Mouse (Mus musculus): ENCODE measurements around the gene Fam186b. TPM values are rescaled to one million over a fixed set of nuclear protein-coding genes. Genes with fewer than 3 reads are reported as not detected.

Fam186b gene
- total and polyA plus RNA-seq, 2 experiments, result not detected

DNA sequence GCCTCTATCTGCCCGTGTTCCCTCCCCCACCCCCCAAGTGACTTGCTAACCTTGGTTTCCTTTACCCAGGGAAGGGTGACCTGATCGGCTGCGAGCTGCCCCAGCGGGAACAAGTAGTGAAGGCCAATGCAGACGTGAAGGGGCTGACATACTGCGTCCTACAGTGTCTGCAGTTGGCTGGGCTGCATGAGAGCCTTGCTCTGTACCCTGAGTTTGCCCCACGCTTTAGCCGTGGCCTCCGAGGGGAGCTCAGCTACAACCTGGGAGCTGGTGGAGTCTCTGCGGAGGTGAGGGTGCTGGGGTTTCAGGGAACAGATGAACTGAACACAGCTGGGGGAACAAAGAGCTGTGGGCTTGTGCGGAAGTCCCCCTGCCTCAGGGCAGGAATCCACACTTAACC lies 57.7 kb downstream of the Fam186b start:
- Histone ChIP-seq H3K27me3 (ENCODE audit: control insufficient read depth, insufficient read depth, low read length) (no peaks in the 10 kb centered on the region), H3K79me2 (ENCODE audit: control insufficient read depth, insufficient read depth, low read length) (no peaks in the 10 kb centered on the region), H3K9ac (ENCODE audit: low read depth, low read length) (no peak overlapping the region), H3K27ac (replicated peaks; ENCODE audit: insufficient read depth, low read depth, low read length) (no peak overlapping the region), H3K4me3 (ENCODE audit: insufficient read depth, low read depth, low read length) (no peak overlapping the region), H3K36me3 (ENCODE audit: control insufficient read depth, insufficient read depth, low read length) (no peaks in the 10 kb centered on the region; the same call in 1 of the 2 replicates), H3K4me1 (ENCODE audit: control insufficient read depth, insufficient read depth, low read length) (no peaks in the 10 kb centered on the region)
- TF ChIP-seq POLR2A (IDR thresholded peaks at IDR 0.05; ENCODE audit: extremely low read depth, insufficient read depth, low read length) (no peak), CTCF (IDR thresholded peaks at IDR 0.05; ENCODE audit: low read depth, low read length) (no peak)
- WGBS, result 79% methylated on average over 11 of the region's 11 CpGs
- DNase-seq (ENCODE audit: extremely low read depth, low read depth, low spot score), result no peak

DNA sequence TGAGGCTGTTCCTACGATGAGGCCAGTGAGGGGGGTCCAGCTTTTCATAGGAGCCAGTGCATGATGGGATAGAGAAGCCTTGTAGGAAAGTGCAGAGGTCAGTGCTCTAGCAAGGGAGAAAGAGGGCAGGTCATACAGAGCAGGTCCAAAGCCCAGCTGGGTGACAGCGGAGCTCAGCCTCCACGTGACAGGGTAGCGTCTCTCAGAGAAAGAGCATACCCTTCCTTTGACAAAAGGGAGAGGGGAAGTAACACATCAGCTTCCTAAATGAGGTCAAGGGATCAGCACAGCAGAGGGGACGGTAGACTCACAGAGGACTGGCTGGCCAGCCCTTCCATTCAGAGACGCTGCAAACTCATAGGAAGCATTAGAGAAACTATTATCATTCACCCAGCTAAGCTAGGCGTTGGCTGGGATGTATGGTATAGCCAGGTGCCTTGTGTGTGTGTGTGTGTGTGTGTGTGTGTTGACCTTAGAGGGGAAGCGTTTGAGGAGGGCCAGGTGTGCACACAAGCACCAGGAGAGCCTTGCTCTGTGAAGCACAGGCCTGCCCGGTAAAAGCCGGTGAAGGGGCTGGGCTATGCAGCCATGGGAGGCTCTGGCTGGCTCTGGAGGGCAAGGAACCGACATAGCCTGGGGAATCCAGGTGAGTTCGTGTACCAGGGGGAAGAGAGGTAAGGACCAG lies 61.2 kb downstream of the Fam186b start:
- no peaks in the 10 kb centered on the region for H3K4me1 ChIP-seq (ENCODE audit: control insufficient read depth, insufficient read depth, low read length)
- H3K4me3 ChIP-seq (ENCODE audit: insufficient read depth, low read depth, low read length), result no peak overlapping the region
- TF ChIP-seq POLR2A (IDR thresholded peaks at IDR 0.05; ENCODE audit: extremely low read depth, insufficient read depth, low read length), result no peak
- TF ChIP-seq CTCF (IDR thresholded peaks at IDR 0.05; ENCODE audit: low read depth, low read length), result no peak
- H3K79me2 ChIP-seq (ENCODE audit: control insufficient read depth, insufficient read depth, low read length), result no peaks in the 10 kb centered on the region
- DNase-seq (ENCODE audit: extremely low read depth, low read depth, low spot score), result no peak
- 34% methylated on average over 12 of the region's 12 CpGs for WGBS
- no peaks in the 10 kb centered on the region for H3K36me3 ChIP-seq (ENCODE audit: control insufficient read depth, insufficient read depth, low read length)
- no peak overlapping the region for H3K27ac ChIP-seq (replicated peaks; ENCODE audit: insufficient read depth, low read depth, low read length)
- H3K27me3 ChIP-seq (ENCODE audit: control insufficient read depth, insufficient read depth, low read length), result peaks cover 3% of the 10 kb centered on the region; the same call in 1 of the 2 replicates
- no peak overlapping the region for H3K9ac ChIP-seq (ENCODE audit: low read depth, low read length)

DNA sequence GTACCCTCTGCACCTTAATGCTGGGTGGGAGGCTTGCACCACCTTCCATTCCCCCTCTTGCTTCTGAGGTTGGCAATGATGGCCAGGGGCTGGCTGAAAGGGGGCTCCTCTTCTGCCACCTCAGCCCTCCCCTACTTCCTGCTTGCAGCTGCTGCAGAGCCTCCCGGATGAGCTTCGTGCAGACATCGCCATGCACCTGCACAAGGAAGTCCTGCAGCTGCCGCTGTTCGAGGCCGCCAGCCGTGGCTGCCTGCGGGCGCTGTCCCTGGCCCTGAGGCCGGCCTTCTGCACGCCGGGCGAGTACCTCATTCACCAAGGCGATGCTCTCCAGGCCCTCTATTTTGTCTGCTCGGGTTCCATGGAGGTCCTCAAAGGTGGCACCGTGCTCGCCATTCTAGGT lies 62.0 kb downstream of the Fam186b start:
- no peaks in the 10 kb centered on the region for H3K79me2 ChIP-seq (ENCODE audit: control insufficient read depth, insufficient read depth, low read length)
- peaks cover 6% of the 10 kb centered on the region; the same call in 1 of the 2 replicates for H3K27me3 ChIP-seq (ENCODE audit: control insufficient read depth, insufficient read depth, low read length)
- no peak overlapping the region for H3K27ac ChIP-seq (replicated peaks; ENCODE audit: insufficient read depth, low read depth, low read length)
- H3K4me3 ChIP-seq (ENCODE audit: insufficient read depth, low read depth, low read length), result no peak overlapping the region
- no peak for DNase-seq (ENCODE audit: extremely low read depth, low read depth, low spot score)
- H3K4me1 ChIP-seq (ENCODE audit: control insufficient read depth, insufficient read depth, low read length), result no peaks in the 10 kb centered on the region
- no peak overlapping the region for H3K9ac ChIP-seq (ENCODE audit: low read depth, low read length)
- no peaks in the 10 kb centered on the region for H3K36me3 ChIP-seq (ENCODE audit: control insufficient read depth, insufficient read depth, low read length)
- TF ChIP-seq POLR2A (IDR thresholded peaks at IDR 0.05; ENCODE audit: extremely low read depth, insufficient read depth, low read length) (no peak), CTCF (IDR thresholded peaks at IDR 0.05; ENCODE audit: low read depth, low read length) (no peak)
- 58% methylated on average over 17 of the region's 17 CpGs for WGBS

DNA sequence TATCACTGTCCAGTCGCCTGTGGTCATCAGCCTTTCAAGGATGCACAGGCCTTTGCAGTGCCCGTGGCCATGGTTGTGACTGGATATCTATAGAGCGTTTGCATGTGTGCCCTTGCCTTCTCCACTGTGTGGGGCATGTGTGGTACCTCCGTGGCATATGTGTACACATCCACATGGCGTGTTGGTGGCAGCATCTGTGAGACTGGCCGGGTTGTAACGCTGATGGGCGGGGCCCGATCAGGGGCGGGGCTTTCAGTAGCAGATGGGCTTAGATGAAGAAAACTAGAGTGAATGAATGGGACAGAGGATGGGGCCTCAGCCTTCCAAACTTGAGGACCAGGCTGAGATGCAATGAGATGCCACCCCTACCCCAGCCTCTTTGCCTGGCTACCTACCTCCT lies 63.7 kb downstream of the Fam186b start:
- DNase-seq (ENCODE audit: extremely low read depth, low read depth, low spot score), result no peak
- no peak overlapping the region for H3K9ac ChIP-seq (ENCODE audit: low read depth, low read length)
- no peaks in the 10 kb centered on the region for H3K79me2 ChIP-seq (ENCODE audit: control insufficient read depth, insufficient read depth, low read length)
- TF ChIP-seq POLR2A (IDR thresholded peaks at IDR 0.05; ENCODE audit: extremely low read depth, insufficient read depth, low read length), result no peak
- no peak for TF ChIP-seq CTCF (IDR thresholded peaks at IDR 0.05; ENCODE audit: low read depth, low read length)
- 70% methylated on average over 10 of the region's 10 CpGs for WGBS
- H3K4me1 ChIP-seq (ENCODE audit: control insufficient read depth, insufficient read depth, low read length), result no peaks in the 10 kb centered on the region
- peaks cover 10% of the 10 kb centered on the region for H3K27me3 ChIP-seq (ENCODE audit: control insufficient read depth, insufficient read depth, low read length)
- H3K36me3 ChIP-seq (ENCODE audit: control insufficient read depth, insufficient read depth, low read length), result no peaks in the 10 kb centered on the region
- H3K27ac ChIP-seq (replicated peaks; ENCODE audit: insufficient read depth, low read depth, low read length), result no peak overlapping the region
- H3K4me3 ChIP-seq (ENCODE audit: insufficient read depth, low read depth, low read length), result no peak overlapping the region

DNA sequence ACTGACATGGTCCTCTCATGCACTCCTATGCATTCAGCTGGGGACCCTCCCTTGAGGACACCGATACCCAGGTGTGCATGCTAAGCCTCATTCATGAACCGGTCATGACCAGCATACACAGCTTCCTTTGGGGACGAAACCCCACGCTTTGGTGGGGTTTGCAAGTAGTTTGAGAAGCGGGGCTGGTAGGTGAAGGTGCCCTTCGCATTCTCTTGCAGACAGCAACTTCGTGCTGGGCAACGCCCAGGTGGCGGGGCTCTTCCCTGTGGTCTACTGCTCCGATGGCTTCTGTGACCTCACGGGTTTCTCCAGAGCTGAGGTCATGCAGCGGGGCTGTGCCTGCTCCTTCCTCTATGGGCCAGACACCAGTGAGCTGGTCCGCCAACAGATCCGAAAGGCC lies 69.6 kb downstream of the Fam186b start:
- Histone ChIP-seq H3K4me3 (ENCODE audit: insufficient read depth, low read depth, low read length) (no peak overlapping the region), H3K4me1 (ENCODE audit: control insufficient read depth, insufficient read depth, low read length) (peaks cover 3% of the 10 kb centered on the region; the same call in 1 of the 2 replicates), H3K36me3 (ENCODE audit: control insufficient read depth, insufficient read depth, low read length) (no peaks in the 10 kb centered on the region), H3K79me2 (ENCODE audit: control insufficient read depth, insufficient read depth, low read length) (no peaks in the 10 kb centered on the region), H3K27ac (replicated peaks; ENCODE audit: insufficient read depth, low read depth, low read length) (no peak overlapping the region), H3K27me3 (ENCODE audit: control insufficient read depth, insufficient read depth, low read length) (peaks cover 35% of the 10 kb centered on the region; the same call in 1 of the 2 replicates), H3K9ac (ENCODE audit: low read depth, low read length) (no peak overlapping the region)
- TF ChIP-seq CTCF (IDR thresholded peaks at IDR 0.05; ENCODE audit: low read depth, low read length) (no peak), POLR2A (IDR thresholded peaks at IDR 0.05; ENCODE audit: extremely low read depth, insufficient read depth, low read length) (no peak)
- WGBS, result 33% methylated on average over 14 of the region's 14 CpGs
- no peak for DNase-seq (ENCODE audit: extremely low read depth, low read depth, low spot score)
